Mouse (Mus musculus): ENCODE data around the gene Prss56.

DNA sequence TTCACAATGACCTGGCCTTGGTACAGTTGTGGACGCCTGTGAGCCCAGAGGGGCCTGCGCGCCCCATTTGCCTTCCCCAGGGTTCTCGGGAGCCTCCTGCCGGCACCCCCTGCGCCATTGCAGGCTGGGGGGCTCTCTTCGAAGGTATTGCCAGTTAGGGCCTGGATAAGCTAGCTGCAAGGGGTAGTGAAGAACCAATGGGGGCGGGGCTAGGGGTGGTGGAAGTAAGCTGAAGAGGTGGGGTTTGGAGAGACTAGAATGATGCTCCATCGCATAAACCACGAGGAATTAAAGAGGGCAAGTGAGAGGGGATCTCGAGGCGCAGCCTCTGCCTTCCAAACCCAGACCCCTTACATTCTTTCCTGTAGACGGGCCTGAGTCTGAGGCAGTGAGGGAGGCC is 2.4 kb downstream of the Prss56 start:
- no peak for TF ChIP-seq GATA1 (IDR thresholded peaks at IDR 0.05; ENCODE audit: borderline replicate concordance, low read length)
- no peak for TF ChIP-seq FLI1 (IDR thresholded peaks at IDR 0.05; ENCODE audit: low read length)

Measured in megakaryocyte, embryonic 14.5 days (primary cell).